Mouse (Mus musculus): ENCODE measurements around the gene Lca5.

DNA sequence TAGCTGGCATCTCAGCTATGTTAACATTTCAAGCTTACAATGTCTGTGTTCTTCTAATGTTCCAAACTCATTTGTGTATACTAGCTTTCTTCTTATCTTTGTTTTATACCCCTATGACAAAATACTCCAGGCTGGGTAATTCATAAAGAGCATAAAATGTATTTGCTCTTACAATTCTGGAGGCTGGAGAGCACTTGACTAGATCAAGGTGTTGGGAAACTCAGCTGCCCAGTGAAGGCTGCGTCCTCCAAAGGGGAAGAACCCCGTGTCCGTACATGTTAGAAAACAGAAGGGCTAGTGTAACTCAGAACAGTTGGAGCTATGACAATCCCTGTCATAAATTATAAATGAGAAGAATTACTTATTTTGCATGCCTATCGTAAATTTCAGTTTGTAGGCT is 42.5 kb upstream of the Lca5 start:
- no peak for TF ChIP-seq TAL1 (IDR thresholded peaks at IDR 0.05; ENCODE audit: low read length)
- no peak for TF ChIP-seq GATA1 (IDR thresholded peaks at IDR 0.05; ENCODE audit: low read length)
